ENCODE assay signal across 27 mouse cellular contexts in the genomic region with DNA sequence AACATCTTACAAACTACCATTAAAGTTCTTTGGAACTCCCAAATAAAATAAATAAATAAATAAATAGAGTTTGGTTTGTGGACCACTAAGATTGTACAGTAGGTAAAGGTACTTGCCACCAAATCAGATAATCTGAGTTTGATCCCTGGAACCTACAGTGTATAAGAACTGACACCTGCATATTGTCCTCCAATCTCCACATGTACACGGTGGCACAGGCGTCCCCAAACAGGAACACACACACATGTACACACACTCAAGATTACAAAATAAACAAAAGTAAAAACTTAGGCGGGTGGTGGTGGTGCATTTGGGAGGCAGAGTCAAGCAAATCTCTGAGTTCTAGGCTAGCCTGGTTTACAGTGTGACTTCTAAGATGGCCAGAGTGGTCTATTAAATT. TPM values are rescaled to one million over a fixed set of nuclear protein-coding genes. Genes with fewer than 3 reads are reported as not detected.
"Had no signal": no experiment of that assay in that cellular context is flagged by ENCODE, and none has a peak within 500 bp of the region (broad histone marks: within the 10 kb centered on the region; RNA-seq: fewer than 3 reads in every experiment).

No protein-coding gene starts in this region.

- H3K4me1 ChIP-seq: embryonic facial prominence, embryonic 12.5 days; embryonic facial prominence, embryonic 13.5 days; embryonic facial prominence, embryonic 15.5 days had no signal

- H3K27ac ChIP-seq: embryonic facial prominence, embryonic 10.5 days; embryonic facial prominence, embryonic 12.5 days; embryonic facial prominence, embryonic 13.5 days; embryonic facial prominence, embryonic 15.5 days; forebrain, embryonic 10.5 days; forebrain, embryonic 12.5 days; forebrain, embryonic 13.5 days; forebrain, embryonic 15.5 days; gastrocnemius, adult 2 months; heart, adult 2 months had no signal

- DNase-seq: cerebellum, adult 2 months; cerebellum, adult 8-10 months; cerebellum, adult 9-10 months; cerebellum, adult 9-11 months; cerebellum, postnatal 10 days; cerebellum, postnatal 14 days; cerebellum, postnatal 25 days; cerebellum, postnatal 36 days; embryo, embryonic 11 days; forebrain, postnatal 0 days; gastrocnemius, adult 2 months; gastrocnemius, postnatal 10 days; gastrocnemius, postnatal 14 days; gastrocnemius, postnatal 25 days; gastrocnemius, postnatal 36 days; heart, adult 2 months had no signal

- H3K9ac ChIP-seq: embryonic facial prominence, embryonic 12.5 days; embryonic facial prominence, embryonic 13.5 days; embryonic facial prominence, embryonic 15.5 days; forebrain, embryonic 12.5 days; forebrain, embryonic 13.5 days; forebrain, embryonic 15.5 days; forebrain, postnatal 0 days had no signal

- H3K27me3 ChIP-seq: embryonic facial prominence, embryonic 12.5 days; embryonic facial prominence, embryonic 13.5 days; embryonic facial prominence, embryonic 15.5 days; forebrain, embryonic 12.5 days; forebrain, embryonic 13.5 days; forebrain, embryonic 15.5 days had no signal

- H3K4me2 ChIP-seq: embryonic facial prominence, embryonic 12.5 days; embryonic facial prominence, embryonic 13.5 days; embryonic facial prominence, embryonic 15.5 days; forebrain, embryonic 12.5 days; forebrain, embryonic 13.5 days; forebrain, embryonic 15.5 days had no signal

- H3K9me3 ChIP-seq: embryonic facial prominence, embryonic 10.5 days; embryonic facial prominence, embryonic 12.5 days; embryonic facial prominence, embryonic 13.5 days; embryonic facial prominence, embryonic 15.5 days; forebrain, embryonic 10.5 days; forebrain, embryonic 12.5 days; forebrain, embryonic 13.5 days; forebrain, embryonic 15.5 days had no signal

- ATAC-seq: forebrain, embryonic 13.5 days; forebrain, embryonic 14.5 days; forebrain, embryonic 15.5 days; forebrain, embryonic 16.5 days; forebrain, postnatal 0 days had no signal

- H3K4me3 ChIP-seq: embryonic facial prominence, embryonic 10.5 days; embryonic facial prominence, embryonic 12.5 days; embryonic facial prominence, embryonic 13.5 days; embryonic facial prominence, embryonic 15.5 days; erythroblast, embryonic 14.5 days; forebrain, embryonic 10.5 days; forebrain, embryonic 12.5 days; forebrain, embryonic 13.5 days; forebrain, embryonic 15.5 days; gastrocnemius, adult 2 months; heart, adult 2 months had no signal

RNA-seq across cellular contexts. Expression of gene Anapc10, which starts 4.9 kb away (rescaled TPM):
- polyA plus RNA-seq: erythroblast, embryonic 14.5 days had no signal
